Mouse (Mus musculus) activated CD4-positive, CD25-positive, alpha-beta regulatory T cell (primary cell): ENCODE results near the gene Tamm41. TPM values are rescaled to one million over a fixed set of nuclear protein-coding genes. Genes with fewer than 3 reads are reported as not detected.

Experiments used
- polyA plus RNA-seq, 2 experiments: library from polyadenylated mRNA; unstranded; fragments of 100-300 nt; shearing (Covaris generic); gene quantifications; one replicate each; pipeline ENCODE4 v1.2.1; 2017

Gene Tamm41
- polyA plus RNA-seq = 10 to 100 TPM; 37.7 to 53.9 TPM

DNA sequence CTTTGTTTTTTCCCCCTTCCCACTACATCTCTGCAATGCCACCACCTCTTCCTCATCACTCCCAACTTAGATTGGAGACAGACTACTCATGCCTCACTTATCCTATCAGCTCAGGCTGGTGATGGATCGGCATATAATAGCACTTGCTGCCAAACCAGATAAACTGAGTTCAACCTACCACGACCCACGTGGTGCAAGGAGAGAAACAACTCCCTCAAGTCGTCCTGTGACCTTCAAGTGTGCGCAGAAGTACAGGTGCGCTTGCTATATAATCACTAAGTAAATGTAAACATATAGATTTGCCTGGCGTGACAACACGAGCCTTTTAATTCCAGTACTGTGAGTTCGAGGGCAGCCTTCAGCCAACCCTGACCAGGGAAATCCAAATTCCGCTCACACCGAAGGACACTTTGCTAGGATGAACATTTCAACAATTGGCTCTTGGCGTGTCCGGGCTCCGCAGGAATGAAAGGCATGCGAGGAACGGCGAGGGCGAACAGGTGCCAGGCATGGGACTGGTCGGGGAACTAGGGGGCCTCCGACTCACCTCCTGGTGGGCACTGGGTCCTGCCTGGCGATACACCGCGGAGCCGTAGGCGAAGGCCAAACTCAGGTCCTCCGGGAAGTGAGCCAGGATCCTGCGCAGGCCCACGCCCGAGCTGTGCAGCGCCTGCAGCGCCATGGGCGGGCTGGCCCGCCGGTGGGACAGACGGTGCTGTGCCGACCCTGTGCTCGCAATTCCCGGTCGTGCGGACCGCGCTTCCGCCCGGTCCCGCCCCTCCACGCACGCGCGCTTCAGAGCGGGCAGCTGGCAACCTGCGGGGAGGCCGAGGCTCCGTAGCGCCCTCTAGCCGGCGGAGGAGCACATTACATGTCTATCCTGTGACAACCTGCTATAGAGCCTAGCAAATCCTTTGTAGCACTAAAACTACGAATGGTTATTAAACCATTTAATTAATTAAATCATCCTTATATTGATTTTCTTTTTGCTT is at the start of gene Tamm41:
TSS of gene Tamm41 (minus strand) at position 774 of the 992 bp plus-strand sequence.

DNA sequence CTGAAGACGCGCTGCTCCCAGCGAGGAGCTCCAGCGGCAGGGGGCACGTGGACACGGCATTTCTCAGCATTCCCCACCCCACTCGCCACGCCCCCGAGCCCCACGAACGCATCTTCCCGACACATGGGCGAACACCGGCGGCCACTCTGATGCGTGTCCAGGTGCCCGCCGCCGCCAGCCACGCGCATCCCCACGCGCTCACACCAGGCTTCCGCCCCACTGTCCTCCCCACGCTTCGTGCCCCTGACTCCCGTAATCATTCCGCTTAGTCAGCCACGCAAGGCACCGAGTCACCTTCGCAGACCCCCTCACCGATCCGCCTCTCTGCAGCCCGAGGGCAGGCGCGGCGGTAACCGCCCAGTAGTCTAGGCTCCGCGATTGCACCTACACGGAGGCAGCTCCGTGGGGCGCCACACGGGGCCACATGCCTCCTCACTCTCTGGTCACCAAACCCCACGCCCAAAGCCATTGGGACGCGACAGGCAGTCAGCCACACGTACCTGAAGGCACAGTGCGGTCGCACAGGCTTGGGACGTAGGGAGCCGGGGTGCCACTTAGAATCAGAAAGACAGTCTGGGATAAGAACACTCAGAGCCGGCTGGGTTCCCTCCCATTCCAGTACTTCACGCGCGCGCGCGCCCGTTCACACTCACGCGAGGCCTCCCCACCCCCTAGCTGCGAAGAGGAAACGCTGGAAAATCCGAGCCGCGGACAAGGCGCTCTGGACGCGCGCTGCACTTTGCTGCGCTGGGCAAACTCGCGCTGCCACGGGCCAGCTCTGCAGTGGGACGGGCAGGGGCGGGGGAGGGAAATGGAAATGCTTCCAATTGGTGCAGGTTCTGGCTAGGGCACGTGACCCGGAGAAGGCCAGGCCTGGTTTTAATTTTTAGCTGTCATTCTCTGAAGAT is 68.2 kb downstream of the Tamm41 start, which contains the start of gene Vgll4:
TSS of gene Vgll4 (minus strand) at position 782 of the 908 bp plus-strand sequence.

Other genes with a start within 250 kb of the Tamm41 start
- gene Vgll4, start 67.9 kb downstream of the Tamm41 start, polyA plus RNA-seq = 10 to 100 TPM; 70.3 to 88.5 TPM
- under 1 TPM in 1 of 2 experiments, not detected in 1; 0.11 TPM for gene Syn2, start 97.0 kb upstream of the Tamm41 start, polyA plus RNA-seq
- gene Gm17482, start 189.5 kb upstream of the Tamm41 start, polyA plus RNA-seq = not detected
- gene Timp4, start 214.3 kb upstream of the Tamm41 start, polyA plus RNA-seq = under 1 TPM in 1 of 2 experiments, not detected in 1; 0.47 TPM